Mouse (Mus musculus) megakaryocyte, embryonic 14.5 days (primary cell): ENCODE measurements around the gene Klk9.

Source experiments
- FLI1 ChIP-seq: IDR thresholded peaks from 2 replicates; pipeline ENCODE4 v1.6.1; 2012; ENCODE audit warnings: low read length, inconsistent platforms, mixed read lengths
- GATA1 ChIP-seq: IDR thresholded peaks from 3 replicates; pipeline ENCODE4 v1.6.1; 2012; ENCODE audit warnings: mixed read lengths, low read length, inconsistent platforms, borderline replicate concordance

DNA sequence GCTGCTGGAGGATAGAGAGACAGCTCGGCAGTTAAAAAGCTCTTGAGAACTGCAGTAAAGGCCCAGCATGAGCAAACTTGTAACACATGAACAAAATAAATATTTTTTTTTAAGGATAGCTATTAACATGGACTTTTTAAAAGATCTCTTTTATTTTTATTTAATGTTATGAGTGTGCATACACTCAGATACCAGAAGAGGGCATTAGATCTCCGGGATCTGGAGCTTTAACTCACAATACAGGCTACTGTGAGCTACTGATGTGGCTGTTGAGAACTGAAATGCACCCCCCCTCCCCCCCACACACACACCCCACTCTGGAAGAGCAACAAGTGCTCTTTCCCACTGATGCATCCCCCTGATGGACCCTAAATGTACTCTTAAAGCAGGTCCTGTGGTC lies 2.4 kb upstream of the Klk9 start:
- TF ChIP-seq GATA1, result no peak
- no peak for TF ChIP-seq FLI1
